Mouse (Mus musculus) liver, embryonic 11.5 days (tissue): ENCODE measurements around the gene Adgrl1. TPM values are rescaled to one million over a fixed set of nuclear protein-coding genes. Genes with fewer than 3 reads are reported as not detected.

ENCODE experiments used
- ATAC-seq: fragments of 200-750 bp; cut with Nextera tagmentation; replicated peaks from 2 replicates; pipeline ENCODE4 v1.8.0; 2017; ENCODE audit warnings: moderate number of reproducible peaks, mild to moderate bottlenecking, moderate TSS enrichment, moderate library complexity; ENCODE audit not compliant: low FRiP score
- DNase-seq: peaks from one replicate; pipeline ENCODE4 v3.0.0-alpha.2; 2017; ENCODE audit warnings: low spot score
- H3K27ac ChIP-seq: fragments of 300-500 bp; sonication (generic); 2 replicates; pipeline ENCODE4 v1.5.1; 2014; ENCODE audit warnings: mild to moderate bottlenecking, low read depth, low read length, control low read depth
- H3K27me3 ChIP-seq: fragments of 300-500 bp; sonication (generic); replicated peaks from 2 replicates; pipeline ENCODE4 v1.6.1; 2014; ENCODE audit warnings: low read length, mixed read lengths; ENCODE audit not compliant: control insufficient read depth, insufficient read depth
- H3K36me3 ChIP-seq: fragments of 300-500 bp; sonication (generic); 2 replicates; pipeline ENCODE4 v1.6.1; 2014; ENCODE audit warnings: mild to moderate bottlenecking, low read length, moderate library complexity, mixed read lengths; ENCODE audit not compliant: control insufficient read depth, insufficient read depth
- H3K4me1 ChIP-seq: fragments of 300-500 bp; sonication (generic); replicated peaks from 2 replicates; pipeline ENCODE4 v1.6.1; 2014; ENCODE audit warnings: low read length, mixed read lengths; ENCODE audit not compliant: control insufficient read depth, insufficient read depth
- H3K4me2 ChIP-seq: fragments of 300-500 bp; sonication (generic); 2 replicates; pipeline ENCODE4 v1.6.1; 2014; ENCODE audit warnings: mild to moderate bottlenecking, control low read depth, moderate library complexity
- H3K4me3 ChIP-seq: fragments of 300-500 bp; sonication (generic); 2 replicates; pipeline ENCODE4 v1.5.1; 2014; ENCODE audit warnings: low read depth, low read length, control low read depth
- H3K9ac ChIP-seq: fragments of 300-500 bp; sonication (generic); 2 replicates; pipeline ENCODE4 v1.6.1; 2014; ENCODE audit warnings: low read depth, low read length, control low read depth
- H3K9me3 ChIP-seq: fragments of 300-500 bp; sonication (generic); 2 replicates; pipeline ENCODE4 v1.6.1; 2016; ENCODE audit warnings: low read length, inconsistent platforms, mixed read lengths; ENCODE audit not compliant: control insufficient read depth
- WGBS: fragments of 180-500 bp; shearing (Covaris S2); extraction: QIAGEN DNeasy Blood & Tissue Kit; methylation state at CpG from one replicate; pipeline ENCODE4 v1.1.7; 2014; 5-methylcytosine and 5-hydroxymethylcytosine counted together
- polyA plus RNA-seq: library from polyadenylated mRNA; unstranded; fragments of >200 nt; fragmentation: Nextera tagmentation; extraction: Ambion mirVana; gene quantifications from 2 replicates; pipeline ENCODE4 v1.2.1, GENCODE M21; 2014

Adgrl1 gene
- polyA plus RNA-seq, 1 experiment from 2014 or later: 10.3 TPM

GRCm38 (mm10) chr8:83876080-83876837, 23.6 kb upstream of the Adgrl1 start:
- 2% methylated on average over 41 of the region's 41 CpGs for WGBS
- no peak for DNase-seq
- no peaks in the 10 kb centered on the region for H3K9me3 ChIP-seq
- H3K9ac ChIP-seq: no peak overlapping the region
- H3K4me2 ChIP-seq: peak overlapping the region; percentile 87
- ATAC-seq: no peak
- peak overlapping the region; percentile 60 for H3K4me3 ChIP-seq
- peaks cover 4% of the 10 kb centered on the region for H3K4me1 ChIP-seq
- H3K27ac ChIP-seq: no peak overlapping the region
- peaks cover 50% of the 10 kb centered on the region for H3K27me3 ChIP-seq
- H3K36me3 ChIP-seq: no peaks in the 10 kb centered on the region

GRCm38 (mm10) chr8:83876838-83877223, 23.1 kb upstream of the Adgrl1 start:
- H3K4me1 ChIP-seq: peaks cover 4% of the 10 kb centered on the region
- no peak for ATAC-seq
- peaks cover 50% of the 10 kb centered on the region for H3K27me3 ChIP-seq
- H3K4me3 ChIP-seq: no peak overlapping the region
- H3K9ac ChIP-seq: no peak overlapping the region
- peak overlapping the region; percentile 87 for H3K4me2 ChIP-seq
- H3K36me3 ChIP-seq: no peaks in the 10 kb centered on the region
- no peak overlapping the region for H3K27ac ChIP-seq
- H3K9me3 ChIP-seq: no peaks in the 10 kb centered on the region
- 4% methylated on average over 10 of the region's 10 CpGs for WGBS
- no peak for DNase-seq

- Histone ChIP-seq H3K27me3 (no peaks in the 10 kb centered on the region), H3K4me1 (no peaks in the 10 kb centered on the region), H3K9me3 (no peaks in the 10 kb centered on the region), H3K4me2 (no peak overlapping the region), H3K4me3 (no peak overlapping the region), H3K9ac (no peak overlapping the region), H3K36me3 (no peaks in the 10 kb centered on the region), H3K27ac (no peak overlapping the region)
- no peak for DNase-seq
- ATAC-seq: no peak
- WGBS: 61% methylated on average over 2 of the region's 2 CpGs
These were observed 11.5 kb upstream of the Adgrl1 start for GRCm38 (mm10) chr8:83888409-83888808.

- no peaks in the 10 kb centered on the region for H3K9me3 ChIP-seq
- 74% methylated on average over 4 of the region's 4 CpGs for WGBS
- H3K27me3 ChIP-seq: peaks cover 15% of the 10 kb centered on the region
- H3K9ac ChIP-seq: no peak overlapping the region
- H3K4me3 ChIP-seq: no peak overlapping the region
- H3K36me3 ChIP-seq: no peaks in the 10 kb centered on the region
- H3K4me1 ChIP-seq: no peaks in the 10 kb centered on the region
- H3K4me2 ChIP-seq: no peak overlapping the region
- ATAC-seq (no peak), DNase-seq (no peak)
- no peak overlapping the region for H3K27ac ChIP-seq
These were observed 7.8 kb upstream of the Adgrl1 start for GRCm38 (mm10) chr8:83892061-83892460.

- H3K4me3 ChIP-seq: no peak overlapping the region
- ATAC-seq (no peak), DNase-seq (peak; percentile 74)
- no peaks in the 10 kb centered on the region for H3K36me3 ChIP-seq
- peaks cover 27% of the 10 kb centered on the region for H3K27me3 ChIP-seq
- H3K9ac ChIP-seq: no peak overlapping the region
- 0 out of 2 replicates have a peak, but pooled peaks cover 2% of the 10 kb centered on the region for H3K4me1 ChIP-seq
- under 1% methylated on average over 5 of the region's 5 CpGs for WGBS
- H3K27ac ChIP-seq: no peak overlapping the region
- no peak overlapping the region for H3K4me2 ChIP-seq
- H3K9me3 ChIP-seq: no peaks in the 10 kb centered on the region
These were observed 6.0 kb upstream of the Adgrl1 start for GRCm38 (mm10) chr8:83893915-83894314.

GRCm38 (mm10) chr8:83895894-83896293, 4.0 kb upstream of the Adgrl1 start:
- Histone ChIP-seq H3K36me3 (no peaks in the 10 kb centered on the region), H3K9ac (no peak overlapping the region), H3K27ac (no peak overlapping the region), H3K4me1 (peaks cover 5% of the 10 kb centered on the region), H3K9me3 (no peaks in the 10 kb centered on the region), H3K4me3 (no peak overlapping the region), H3K4me2 (no peak overlapping the region), H3K27me3 (peaks cover 30% of the 10 kb centered on the region)
- 6% methylated on average over 5 of the region's 5 CpGs for WGBS
- ATAC-seq (no peak), DNase-seq (no peak)

- H3K4me3 ChIP-seq: no peak overlapping the region
- H3K9ac ChIP-seq: no peak overlapping the region
- ATAC-seq (no peak), DNase-seq (no peak)
- H3K4me2 ChIP-seq: no peak overlapping the region
- WGBS: 76% methylated on average over 7 of the region's 7 CpGs
- no peaks in the 10 kb centered on the region for H3K9me3 ChIP-seq
- H3K27ac ChIP-seq: no peak overlapping the region
- peaks cover 33% of the 10 kb centered on the region for H3K27me3 ChIP-seq
- H3K36me3 ChIP-seq: no peaks in the 10 kb centered on the region
- H3K4me1 ChIP-seq: peaks cover 8% of the 10 kb centered on the region
These were observed 3.4 kb upstream of the Adgrl1 start for GRCm38 (mm10) chr8:83896461-83896860.

GRCm38 (mm10) chr8:83897211-83897610, 2.7 kb upstream of the Adgrl1 start:
- H3K4me3 ChIP-seq: peak overlapping the region; percentile 15; the same call in 1 of the 2 replicates
- no peak overlapping the region for H3K27ac ChIP-seq
- DNase-seq (no peak), ATAC-seq (no peak)
- H3K27me3 ChIP-seq: peaks cover 38% of the 10 kb centered on the region
- H3K4me2 ChIP-seq: peak overlapping the region; percentile 62
- no peaks in the 10 kb centered on the region for H3K36me3 ChIP-seq
- peaks cover 13% of the 10 kb centered on the region for H3K4me1 ChIP-seq
- WGBS: 9% methylated on average over 26 of the region's 26 CpGs
- no peaks in the 10 kb centered on the region for H3K9me3 ChIP-seq
- H3K9ac ChIP-seq: no peak overlapping the region

GRCm38 (mm10) chr8:83898456-83898855, 1.4 kb upstream of the Adgrl1 start:
- Histone ChIP-seq H3K9ac (no peak overlapping the region), H3K27me3 (peaks cover 39% of the 10 kb centered on the region), H3K36me3 (no peaks in the 10 kb centered on the region), H3K4me3 (peak overlapping the region; percentile 86), H3K9me3 (no peaks in the 10 kb centered on the region), H3K4me1 (peaks cover 26% of the 10 kb centered on the region), H3K27ac (peak overlapping the region; percentile 93), H3K4me2 (peak overlapping the region; percentile 97)
- ATAC-seq: no peak
- DNase-seq: no peak
- 14% methylated on average over 10 of the region's 10 CpGs for WGBS
